Mouse (Mus musculus): ENCODE data around the gene Cxcl17. TPM values are rescaled to one million over a fixed set of nuclear protein-coding genes. Genes with fewer than 3 reads are reported as not detected.

Cxcl17 gene
- polyA plus RNA-seq, 1 experiment = 0.06 TPM

DNA sequence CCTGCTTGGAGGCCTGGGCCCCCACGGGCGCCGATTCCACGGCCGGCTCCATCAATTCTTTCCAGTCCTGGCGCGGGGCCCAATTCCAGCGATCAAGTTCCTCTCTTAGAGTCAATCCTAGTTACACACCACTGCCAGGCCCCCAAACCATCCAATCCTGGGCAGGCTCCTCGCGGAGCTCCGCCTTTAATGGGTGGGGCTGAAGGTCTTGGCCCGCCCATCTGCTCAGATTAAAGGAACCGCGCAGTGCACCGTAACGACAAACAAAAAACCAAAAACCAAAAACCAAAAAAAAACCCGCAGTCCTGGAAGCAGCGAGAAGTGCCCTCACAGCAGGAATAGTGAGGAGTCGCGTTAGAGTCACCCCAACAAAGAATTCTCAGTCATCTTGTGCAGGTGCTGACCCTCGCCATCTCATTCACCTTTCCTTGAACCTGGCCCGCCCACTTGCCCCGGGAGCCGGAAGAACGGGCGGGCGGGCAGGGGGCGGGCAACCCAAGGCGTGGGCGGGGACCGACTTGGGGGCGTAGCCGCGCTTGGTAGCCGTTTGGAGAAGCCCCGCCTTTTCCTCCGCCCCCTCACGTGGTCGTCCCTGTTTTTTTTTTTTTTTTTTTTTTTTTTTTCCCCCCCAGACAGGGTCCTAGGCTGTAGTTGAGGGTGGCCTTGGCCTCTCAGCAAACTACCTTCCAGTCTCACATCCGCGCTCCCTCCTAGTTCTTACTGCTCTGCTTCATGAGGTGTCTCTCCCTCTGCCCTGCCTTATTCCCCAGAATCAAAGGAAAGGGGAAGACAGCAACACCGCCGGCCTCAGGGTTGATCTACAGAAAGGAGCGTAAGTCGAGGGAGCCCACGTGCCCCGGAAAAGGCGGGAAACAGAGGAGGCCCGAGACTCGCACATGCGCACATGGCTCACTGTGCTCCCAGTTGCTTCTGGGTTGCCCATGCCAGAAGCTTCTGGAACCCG, 16.8 kb downstream of the Cxcl17 start:
- TF ChIP-seq USF1 (IDR thresholded peaks at IDR 0.05; ENCODE audit: low read depth) (peak; percentile 81), MYOG (IDR thresholded peaks at IDR 0.05; ENCODE audit: control insufficient read depth in 1 of 3, insufficient read depth in 1 of 3, insufficient read length in 2 of 3, low read depth in 2 of 3) (no peak)
- Histone ChIP-seq H3K4me2 (ENCODE audit: low read depth) (peak overlapping the region; percentile 73), H3K4me3 (peak overlapping the region; percentile 47), H3K79me2 (ENCODE audit: control insufficient read depth, insufficient read depth) (no peaks in the 10 kb centered on the region), H3K36me3 (ENCODE audit: control insufficient read depth, insufficient read depth) (no peaks in the 10 kb centered on the region), H3K27me3 (ENCODE audit: control insufficient read depth, insufficient read depth, insufficient read length) (no peaks in the 10 kb centered on the region), H3ac (ENCODE audit: control insufficient read depth, insufficient read length) (no peak overlapping the region)

DNA sequence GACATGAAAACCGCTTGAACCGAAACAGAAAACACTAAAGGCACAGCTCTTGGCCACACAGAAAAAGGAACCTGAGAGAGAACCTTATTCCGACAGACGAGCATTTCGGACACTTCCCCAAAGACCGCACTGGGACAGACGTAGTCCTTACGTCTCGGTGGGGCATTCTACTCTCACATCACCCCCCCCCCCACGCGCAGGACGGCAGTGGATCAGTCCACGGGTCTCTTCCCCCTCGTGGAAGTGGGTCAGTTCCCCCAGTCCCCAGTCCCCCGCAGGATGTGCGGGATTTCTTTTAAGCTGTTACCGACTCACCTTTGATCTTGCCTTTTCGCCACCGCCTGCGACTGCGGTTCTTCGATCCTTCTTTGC, 17.5 kb downstream of the Cxcl17 start:
- no peaks in the 10 kb centered on the region for H3K36me3 ChIP-seq (ENCODE audit: control insufficient read depth, insufficient read depth)
- no peak overlapping the region for H3ac ChIP-seq (ENCODE audit: control insufficient read depth, insufficient read length)
- peak overlapping the region; percentile 73 for H3K4me2 ChIP-seq (ENCODE audit: low read depth)
- no peaks in the 10 kb centered on the region for H3K27me3 ChIP-seq (ENCODE audit: control insufficient read depth, insufficient read depth, insufficient read length)
- no peak for TF ChIP-seq MAX (IDR thresholded peaks at IDR 0.05; ENCODE audit: low read depth)
- no peak for TF ChIP-seq CEBPB (IDR thresholded peaks at IDR 0.05; ENCODE audit: insufficient read depth, poor library complexity, severe bottlenecking)
- TF ChIP-seq E2F4 (IDR thresholded peaks at IDR 0.05; ENCODE audit: insufficient read depth) = no peak
- TF ChIP-seq TCF3 (IDR thresholded peaks at IDR 0.05; ENCODE audit: insufficient read length, low read depth) = no peak
- TF ChIP-seq MYOG (IDR thresholded peaks at IDR 0.05; ENCODE audit: control insufficient read depth in 1 of 3, insufficient read depth in 1 of 3, insufficient read length in 2 of 3, low read depth in 2 of 3) = no peak
- no peak for TF ChIP-seq REST (IDR thresholded peaks at IDR 0.05; ENCODE audit: insufficient read depth, insufficient read length)
- TF ChIP-seq TCF12 (IDR thresholded peaks at IDR 0.05; ENCODE audit: insufficient read depth, poor library complexity, severe bottlenecking) = no peak
- no peak for TF ChIP-seq POLR2A (IDR thresholded peaks at IDR 0.05; ENCODE audit: insufficient read length, low read depth)
- TF ChIP-seq USF1 (IDR thresholded peaks at IDR 0.05; ENCODE audit: low read depth) = no peak
- TF ChIP-seq SRF (IDR thresholded peaks at IDR 0.05; ENCODE audit: control insufficient read depth, insufficient read length, low read depth) = no peak
- TF ChIP-seq POLR2AphosphoS2 (IDR thresholded peaks at IDR 0.05; ENCODE audit: insufficient read length, low read depth) = no peak
- no peak for TF ChIP-seq MYOD1 (IDR thresholded peaks at IDR 0.05; ENCODE audit: control insufficient read depth in 1 of 3, insufficient read length in 2 of 3, low read depth in 2 of 3)
- no peaks in the 10 kb centered on the region for H3K79me2 ChIP-seq (ENCODE audit: control insufficient read depth, insufficient read depth)
- H3K4me3 ChIP-seq = peak overlapping the region; percentile 47

DNA sequence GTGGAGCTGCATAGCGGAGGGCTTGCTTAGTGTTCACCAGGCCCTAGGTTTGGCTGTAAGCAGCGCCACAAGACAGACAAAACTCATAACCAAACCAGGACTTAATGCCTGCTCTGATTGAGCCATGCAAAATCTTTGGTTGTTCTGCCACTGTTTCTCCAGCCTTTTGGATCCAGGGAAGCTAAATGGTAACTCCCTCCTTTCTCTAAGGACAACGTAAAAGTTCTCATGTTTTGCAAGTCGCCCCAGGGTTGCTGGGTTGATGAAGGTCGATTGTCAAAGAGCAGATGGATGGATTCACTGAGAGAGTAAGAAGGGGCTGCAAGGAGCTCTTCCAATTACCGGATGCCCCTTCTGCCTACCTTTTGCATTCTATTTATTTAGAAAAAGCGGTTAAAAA, 17.9 kb downstream of the Cxcl17 start:
- TF ChIP-seq MYOG (IDR thresholded peaks at IDR 0.05; ENCODE audit: control insufficient read depth in 1 of 3, insufficient read depth in 1 of 3, insufficient read length in 2 of 3, low read depth in 2 of 3) (no peak), POLR2A (IDR thresholded peaks at IDR 0.05; ENCODE audit: insufficient read length, low read depth) (no peak), E2F4 (IDR thresholded peaks at IDR 0.05; ENCODE audit: insufficient read depth) (no peak), SRF (IDR thresholded peaks at IDR 0.05; ENCODE audit: control insufficient read depth, insufficient read length, low read depth) (no peak), TCF12 (IDR thresholded peaks at IDR 0.05; ENCODE audit: insufficient read depth, poor library complexity, severe bottlenecking) (no peak), CEBPB (IDR thresholded peaks at IDR 0.05; ENCODE audit: insufficient read depth, poor library complexity, severe bottlenecking) (no peak), MAX (IDR thresholded peaks at IDR 0.05; ENCODE audit: low read depth) (no peak), REST (IDR thresholded peaks at IDR 0.05; ENCODE audit: insufficient read depth, insufficient read length) (no peak), POLR2AphosphoS2 (IDR thresholded peaks at IDR 0.05; ENCODE audit: insufficient read length, low read depth) (no peak), MYOD1 (IDR thresholded peaks at IDR 0.05; ENCODE audit: control insufficient read depth in 1 of 3, insufficient read length in 2 of 3, low read depth in 2 of 3) (no peak)
- peak overlapping the region; percentile 47 for H3K4me3 ChIP-seq
- H3K27me3 ChIP-seq (ENCODE audit: control insufficient read depth, insufficient read depth, insufficient read length) = no peaks in the 10 kb centered on the region
- H3ac ChIP-seq (ENCODE audit: control insufficient read depth, insufficient read length) = no peak overlapping the region
- H3K79me2 ChIP-seq (ENCODE audit: control insufficient read depth, insufficient read depth) = no peaks in the 10 kb centered on the region
- no peaks in the 10 kb centered on the region for H3K36me3 ChIP-seq (ENCODE audit: control insufficient read depth, insufficient read depth)
- peak overlapping the region; percentile 73 for H3K4me2 ChIP-seq (ENCODE audit: low read depth)

DNA sequence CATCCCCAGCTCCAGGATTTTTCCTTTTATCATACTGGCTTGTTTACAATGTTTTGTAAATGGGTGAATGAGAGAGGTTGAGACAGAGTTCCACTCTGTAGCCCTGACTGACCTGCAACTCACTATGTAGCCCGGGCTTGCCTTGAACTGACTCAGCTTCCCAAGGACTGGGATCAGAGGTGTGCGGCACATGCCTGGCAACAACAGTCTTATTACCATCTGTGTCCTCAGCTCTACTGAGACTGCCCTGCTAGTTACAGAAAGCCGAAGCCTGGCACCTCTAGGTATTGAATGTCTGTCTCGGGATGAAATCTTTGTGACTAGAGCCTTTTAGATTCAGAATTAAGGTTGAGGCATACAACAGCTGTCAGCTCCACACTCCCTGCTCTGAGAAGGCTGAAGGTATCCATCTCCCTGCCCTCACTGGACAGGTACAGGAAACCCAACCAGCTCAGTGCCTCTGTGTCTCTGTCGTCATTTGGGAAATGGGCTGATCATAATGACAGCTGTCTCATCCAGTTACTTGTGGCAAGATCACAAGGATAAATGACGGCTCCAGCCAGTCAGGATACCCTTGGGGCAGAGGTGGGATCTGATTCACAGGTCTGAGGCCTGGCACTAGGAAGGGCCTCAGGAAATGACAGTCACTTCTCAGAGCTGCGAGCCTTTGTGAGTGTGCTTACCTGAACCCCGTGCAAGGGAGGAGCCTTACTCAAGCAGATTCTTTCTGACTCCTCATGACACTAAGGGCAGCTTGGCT, 19.1 kb downstream of the Cxcl17 start:
- Histone ChIP-seq H3K79me2 (ENCODE audit: control insufficient read depth, insufficient read depth) (no peaks in the 10 kb centered on the region), H3K4me3 (no peak overlapping the region), H3K36me3 (ENCODE audit: control insufficient read depth, insufficient read depth) (no peaks in the 10 kb centered on the region), H3ac (ENCODE audit: control insufficient read depth, insufficient read length) (no peak overlapping the region), H3K4me2 (ENCODE audit: low read depth) (no peak overlapping the region), H3K27me3 (ENCODE audit: control insufficient read depth, insufficient read depth, insufficient read length) (no peaks in the 10 kb centered on the region)
- TF ChIP-seq MAX (IDR thresholded peaks at IDR 0.05; ENCODE audit: low read depth) (no peak), REST (IDR thresholded peaks at IDR 0.05; ENCODE audit: insufficient read depth, insufficient read length) (no peak), SRF (IDR thresholded peaks at IDR 0.05; ENCODE audit: control insufficient read depth, insufficient read length, low read depth) (no peak), POLR2A (IDR thresholded peaks at IDR 0.05; ENCODE audit: insufficient read length, low read depth) (no peak), POLR2AphosphoS2 (IDR thresholded peaks at IDR 0.05; ENCODE audit: insufficient read length, low read depth) (no peak), E2F4 (IDR thresholded peaks at IDR 0.05; ENCODE audit: insufficient read depth) (no peak), MYOG (IDR thresholded peaks at IDR 0.05; ENCODE audit: control insufficient read depth in 1 of 3, insufficient read depth in 1 of 3, insufficient read length in 2 of 3, low read depth in 2 of 3) (no peak), CEBPB (IDR thresholded peaks at IDR 0.05; ENCODE audit: insufficient read depth, poor library complexity, severe bottlenecking) (no peak), USF1 (IDR thresholded peaks at IDR 0.05; ENCODE audit: low read depth) (no peak), MYOD1 (IDR thresholded peaks at IDR 0.05; ENCODE audit: control insufficient read depth in 1 of 3, insufficient read length in 2 of 3, low read depth in 2 of 3) (no peak), TCF12 (IDR thresholded peaks at IDR 0.05; ENCODE audit: insufficient read depth, poor library complexity, severe bottlenecking) (no peak), TCF3 (IDR thresholded peaks at IDR 0.05; ENCODE audit: insufficient read length, low read depth) (no peak)
